Mouse (Mus musculus): Measurements from ENCODE around the gene Dcaf10. TPM values are rescaled to one million over a fixed set of nuclear protein-coding genes. Genes with fewer than 3 reads are reported as not detected.
"Not testable (repeated sequence)": the region's sequence is repeated elsewhere in the genome, so short reads cannot be mapped to it uniquely, and the experiment has no call there.

Dcaf10 gene
- polyA plus RNA-seq, 1 experiment from 2014 or later = 11.9 TPM

DNA sequence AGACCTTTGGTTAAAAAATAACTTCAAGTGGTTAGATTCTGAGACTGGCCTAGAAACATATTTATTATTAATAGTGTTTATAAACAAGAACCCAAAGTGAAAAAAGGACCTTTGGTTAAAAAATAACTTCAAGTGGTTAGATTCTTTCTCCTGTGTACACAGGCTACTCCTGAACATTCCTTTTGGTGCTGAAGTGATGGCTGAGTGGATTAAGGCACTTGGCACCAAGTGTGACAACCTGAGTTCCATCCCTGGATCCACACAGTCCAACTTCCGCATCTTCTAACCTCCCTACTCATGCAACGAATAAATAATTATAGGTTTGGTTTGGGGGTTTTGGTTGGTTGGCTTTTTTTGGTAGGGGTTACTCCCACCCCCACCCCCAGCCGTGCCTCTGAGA lies 29.4 kb downstream of the Dcaf10 start:
- Histone ChIP-seq H3K36me3 (peaks cover 81% of the 10 kb centered on the region), H3K27me3 (ENCODE audit: low read depth, poor library complexity, severe bottlenecking) (no peaks in the 10 kb centered on the region), H3K27ac (no peak overlapping the region), H3K4me3 (no peak overlapping the region), H3K9me3 (replicated peaks) (no peaks in the 10 kb centered on the region), H3K4me1 (no peaks in the 10 kb centered on the region)
- DNase-seq (ENCODE audit: low spot score) = no peak
- WGBS = 88% methylated on average over 3 of the region's 3 CpGs

DNA sequence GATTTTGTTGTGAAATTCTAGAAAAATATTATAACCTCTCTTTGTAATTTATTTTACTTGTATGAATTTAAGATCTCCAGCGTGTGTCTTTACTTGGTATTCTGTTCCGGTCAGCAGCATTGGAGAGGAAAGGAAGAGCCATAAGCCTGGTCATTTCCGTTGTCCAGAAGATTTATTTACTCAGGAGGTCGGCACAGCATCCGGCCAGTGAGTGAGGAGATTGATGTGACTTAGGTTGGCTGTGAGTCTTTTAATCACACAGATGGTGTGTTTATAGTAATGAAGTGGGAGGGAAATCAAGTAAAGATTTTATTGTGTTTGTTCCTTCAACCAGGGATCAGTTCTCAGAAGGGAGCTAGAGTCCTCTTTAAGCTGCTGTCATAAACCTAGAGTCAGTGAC lies 33.0 kb downstream of the Dcaf10 start:
- H3K27ac ChIP-seq = no peak overlapping the region
- peaks cover 72% of the 10 kb centered on the region for H3K36me3 ChIP-seq
- H3K4me1 ChIP-seq = no peaks in the 10 kb centered on the region
- no peak for DNase-seq (ENCODE audit: low spot score)
- H3K27me3 ChIP-seq (ENCODE audit: low read depth, poor library complexity, severe bottlenecking) = no peaks in the 10 kb centered on the region
- H3K9me3 ChIP-seq (replicated peaks) = no peaks in the 10 kb centered on the region
- 73% methylated on average over 5 of the region's 5 CpGs for WGBS
- H3K4me3 ChIP-seq = no peak overlapping the region

DNA sequence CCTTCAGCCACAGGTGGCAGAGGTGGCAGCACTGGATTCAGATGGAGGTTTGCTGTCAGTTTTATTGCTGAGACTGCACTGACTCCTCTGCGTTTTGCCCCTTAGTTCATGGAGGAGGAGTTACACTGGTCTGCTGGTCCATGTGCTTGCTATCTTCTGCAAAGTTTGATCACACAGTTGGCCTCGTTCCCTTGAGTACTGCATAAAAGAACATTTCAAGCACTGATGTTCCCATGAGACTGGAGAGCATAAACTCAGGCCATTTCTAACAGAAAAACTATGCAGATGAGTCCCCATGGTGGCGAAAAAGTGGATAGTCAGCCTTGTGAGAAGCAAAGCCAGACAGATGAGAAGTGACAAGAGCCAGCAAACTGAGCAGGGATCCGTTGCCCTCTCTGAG lies 34.7 kb downstream of the Dcaf10 start:
- no peak for DNase-seq (ENCODE audit: low spot score)
- Histone ChIP-seq H3K4me1 (no peaks in the 10 kb centered on the region), H3K4me3 (no peak overlapping the region), H3K27me3 (ENCODE audit: low read depth, poor library complexity, severe bottlenecking) (no peaks in the 10 kb centered on the region), H3K36me3 (peaks cover 56% of the 10 kb centered on the region), H3K27ac (no peak overlapping the region), H3K9me3 (replicated peaks) (no peaks in the 10 kb centered on the region)
- 88% methylated on average over 4 of the region's 4 CpGs for WGBS

DNA sequence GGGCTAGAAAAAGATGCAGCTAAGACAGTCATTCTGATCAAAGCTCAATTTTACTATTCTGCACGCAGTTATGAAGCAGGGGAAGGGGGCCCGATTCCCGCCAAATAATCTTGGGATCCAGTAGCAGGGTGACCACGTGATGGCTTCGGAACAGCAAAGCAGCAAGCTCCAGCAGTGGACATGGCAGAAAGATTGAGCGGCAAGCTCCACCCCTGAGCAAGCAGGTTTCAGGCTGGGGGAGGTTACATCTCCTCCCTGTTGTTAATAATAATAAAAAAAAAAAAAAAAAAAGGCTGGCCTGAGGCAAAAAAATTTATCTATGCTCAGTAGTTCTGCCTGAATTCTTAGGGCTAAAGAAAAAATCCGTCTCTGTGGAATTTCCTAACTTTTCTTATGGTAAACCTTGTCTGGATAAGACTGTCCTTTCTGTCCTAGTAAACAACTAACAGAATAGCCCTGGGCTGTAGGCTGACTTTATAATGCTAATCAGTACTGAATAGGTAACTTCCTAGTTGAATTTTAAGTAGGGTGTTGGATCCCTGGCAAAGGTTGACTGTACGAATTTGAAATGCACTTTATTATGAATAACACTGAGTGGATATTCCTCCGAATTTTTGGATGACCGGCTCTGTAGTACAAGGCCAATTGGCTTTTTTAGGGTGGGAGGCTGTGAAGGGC lies 39.1 kb downstream of the Dcaf10 start:
- DNase-seq (ENCODE audit: low spot score); H3K9me3 ChIP-seq (replicated peaks); H3K4me3 ChIP-seq; H3K27ac ChIP-seq; H3K27me3 ChIP-seq (ENCODE audit: low read depth, poor library complexity, severe bottlenecking); H3K4me1 ChIP-seq: not testable (repeated sequence)
- 91% methylated on average over 10 of the region's 10 CpGs for WGBS
- H3K36me3 ChIP-seq = peaks cover 14% of the 10 kb centered on the region

DNA sequence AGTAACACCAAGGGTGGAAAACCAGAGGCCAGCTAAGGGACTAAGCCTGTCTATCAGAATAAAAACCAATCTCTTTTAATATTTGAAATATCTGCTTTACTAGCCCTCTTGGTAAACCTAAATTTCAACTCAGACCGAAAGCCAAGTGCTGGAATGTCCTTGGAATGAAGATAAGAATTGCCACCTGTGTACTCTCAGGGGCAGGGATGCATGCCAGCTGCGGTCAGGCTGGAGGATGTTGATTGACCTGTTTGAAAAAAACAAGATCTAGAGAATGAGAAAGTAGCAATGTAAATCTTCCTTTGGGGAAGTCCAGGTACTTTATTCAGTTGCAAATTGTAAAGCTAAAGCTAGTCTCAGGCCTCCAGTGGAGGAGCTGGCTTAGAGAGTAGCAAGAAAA lies 40.2 kb downstream of the Dcaf10 start:
- H3K4me3 ChIP-seq; H3K4me1 ChIP-seq; H3K27me3 ChIP-seq (ENCODE audit: low read depth, poor library complexity, severe bottlenecking); H3K9me3 ChIP-seq (replicated peaks); H3K27ac ChIP-seq; H3K36me3 ChIP-seq; DNase-seq (ENCODE audit: low spot score): not testable (repeated sequence)
- WGBS = 92% methylated on average over 2 of the region's 2 CpGs

DNA sequence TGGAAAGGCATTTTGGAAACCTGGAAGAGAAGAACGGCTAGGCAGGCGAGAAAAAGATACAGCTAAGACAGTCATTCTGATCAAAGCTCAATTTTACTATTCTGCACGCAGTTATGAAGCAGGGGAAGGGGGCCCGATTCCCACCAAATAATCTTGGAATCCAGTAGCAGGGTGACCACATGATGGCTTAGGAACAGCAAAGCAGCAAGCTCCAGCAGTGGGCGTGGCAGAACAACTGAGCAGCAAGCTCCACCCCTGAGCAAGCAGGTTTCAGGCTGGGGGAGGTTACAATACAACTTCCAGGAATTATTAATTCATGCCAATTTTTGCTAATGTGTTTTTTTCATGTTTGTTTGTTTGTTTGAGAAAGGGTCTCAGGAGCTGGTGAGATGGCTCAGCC lies 45.4 kb downstream of the Dcaf10 start:
- not testable (repeated sequence) for DNase-seq (ENCODE audit: low spot score); H3K27me3 ChIP-seq (ENCODE audit: low read depth, poor library complexity, severe bottlenecking); H3K36me3 ChIP-seq; H3K9me3 ChIP-seq (replicated peaks); H3K4me3 ChIP-seq; H3K4me1 ChIP-seq; H3K27ac ChIP-seq
- 96% methylated on average over 5 of the region's 5 CpGs for whole genome bisulfite sequencing

DNA sequence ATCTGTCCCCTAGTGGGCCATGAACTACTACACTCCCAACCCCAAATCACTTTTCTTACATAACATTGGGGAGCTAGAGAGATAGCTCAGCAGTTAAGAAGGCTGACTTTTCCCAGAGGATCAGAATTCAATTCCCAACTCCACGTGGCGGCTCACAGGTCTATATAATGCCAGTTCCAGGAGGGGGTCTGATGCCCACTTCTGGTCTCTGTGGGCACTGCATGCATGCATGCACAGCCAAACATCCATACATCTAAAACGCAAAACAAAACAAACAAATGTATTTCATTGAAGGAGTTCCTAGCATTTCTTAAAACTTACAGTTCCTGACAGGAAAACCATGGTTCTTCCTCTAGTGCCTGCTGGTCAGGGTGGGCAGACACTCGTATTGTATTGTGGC lies 50.2 kb downstream of the Dcaf10 start:
- Histone ChIP-seq H3K27ac (no peak overlapping the region), H3K9me3 (replicated peaks) (no peaks in the 10 kb centered on the region), H3K4me3 (no peak overlapping the region), H3K4me1 (no peaks in the 10 kb centered on the region), H3K27me3 (ENCODE audit: low read depth, poor library complexity, severe bottlenecking) (no peaks in the 10 kb centered on the region), H3K36me3 (peaks cover 22% of the 10 kb centered on the region)
- WGBS = 76% methylated on average over 4 of the region's 4 CpGs
- no peak for DNase-seq (ENCODE audit: low spot score)

DNA sequence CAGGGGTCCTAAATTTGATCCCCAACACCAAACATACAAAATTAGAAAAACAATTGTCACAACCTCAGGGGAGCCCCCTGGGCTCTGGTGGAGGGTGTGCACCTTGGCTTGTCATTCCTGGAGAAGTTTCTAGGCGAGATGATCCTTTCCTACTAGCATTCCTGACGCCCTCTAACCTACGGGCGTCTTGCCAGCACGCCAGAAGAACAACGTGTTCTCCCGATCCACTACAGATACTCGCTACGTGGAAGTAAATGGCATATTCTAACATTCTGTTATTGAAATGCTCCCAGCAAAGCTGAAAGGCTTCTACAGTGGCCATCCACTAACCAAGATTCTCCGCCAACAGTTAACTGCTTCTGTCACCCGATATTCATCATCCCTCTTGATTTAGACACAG lies 50.7 kb downstream of the Dcaf10 start:
- Histone ChIP-seq H3K27me3 (ENCODE audit: low read depth, poor library complexity, severe bottlenecking) (no peaks in the 10 kb centered on the region), H3K27ac (no peak overlapping the region), H3K4me3 (no peak overlapping the region), H3K4me1 (no peaks in the 10 kb centered on the region), H3K9me3 (replicated peaks) (no peaks in the 10 kb centered on the region), H3K36me3 (peaks cover 27% of the 10 kb centered on the region)
- no peak for DNase-seq (ENCODE audit: low spot score)
- WGBS = 80% methylated on average over 11 of the region's 11 CpGs

DNA sequence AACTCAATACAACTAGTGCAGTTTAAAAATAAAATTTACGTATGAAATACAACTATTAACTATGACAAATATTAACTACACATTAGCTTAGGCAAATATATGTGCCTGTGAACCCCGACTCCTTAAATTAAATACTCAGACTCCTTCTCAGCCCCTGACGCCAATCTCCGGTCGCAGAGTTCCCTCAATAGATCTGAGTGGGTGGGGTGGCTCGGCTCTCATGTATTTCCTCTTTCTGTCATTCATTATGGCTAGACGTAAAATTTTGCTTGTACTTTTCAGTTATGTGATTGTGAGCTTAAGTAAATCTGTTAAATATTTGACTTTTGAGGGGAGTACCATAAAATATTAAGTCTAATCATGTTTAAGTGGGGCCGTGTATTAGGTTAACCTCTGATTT lies 51.1 kb downstream of the Dcaf10 start:
- peaks cover 31% of the 10 kb centered on the region for H3K36me3 ChIP-seq
- no peak for DNase-seq (ENCODE audit: low spot score)
- H3K4me3 ChIP-seq = no peak overlapping the region
- H3K27me3 ChIP-seq (ENCODE audit: low read depth, poor library complexity, severe bottlenecking) = no peaks in the 10 kb centered on the region
- no peaks in the 10 kb centered on the region for H3K9me3 ChIP-seq (replicated peaks)
- no peak overlapping the region for H3K27ac ChIP-seq
- H3K4me1 ChIP-seq = no peaks in the 10 kb centered on the region
- 90% methylated on average over 8 of the region's 8 CpGs for WGBS

DNA sequence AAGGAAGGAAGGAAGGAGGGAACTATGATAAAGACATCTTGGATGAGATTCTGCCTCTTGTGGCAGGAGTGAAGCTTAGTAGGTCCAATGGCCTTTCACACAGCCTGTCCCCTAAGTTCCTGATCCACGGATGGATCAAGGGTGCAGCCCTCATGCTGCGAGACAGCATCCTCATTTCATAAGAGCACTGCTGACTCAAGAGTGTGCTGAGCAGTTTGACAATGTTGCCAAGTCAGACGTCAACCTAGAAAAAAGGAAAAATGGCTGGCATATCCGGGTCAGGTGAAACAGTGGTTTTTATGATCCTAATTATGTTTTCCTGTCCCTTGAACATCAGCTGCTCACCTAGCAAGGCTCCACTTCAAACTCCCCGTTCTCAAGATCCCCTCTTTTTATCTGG lies 51.8 kb downstream of the Dcaf10 start:
- Histone ChIP-seq H3K27ac (no peak overlapping the region), H3K9me3 (replicated peaks) (no peaks in the 10 kb centered on the region), H3K4me1 (no peaks in the 10 kb centered on the region), H3K36me3 (peaks cover 38% of the 10 kb centered on the region), H3K4me3 (no peak overlapping the region), H3K27me3 (ENCODE audit: low read depth, poor library complexity, severe bottlenecking) (no peaks in the 10 kb centered on the region)
- 88% methylated on average over 5 of the region's 5 CpGs for WGBS
- DNase-seq (ENCODE audit: low spot score) = no peak

DNA sequence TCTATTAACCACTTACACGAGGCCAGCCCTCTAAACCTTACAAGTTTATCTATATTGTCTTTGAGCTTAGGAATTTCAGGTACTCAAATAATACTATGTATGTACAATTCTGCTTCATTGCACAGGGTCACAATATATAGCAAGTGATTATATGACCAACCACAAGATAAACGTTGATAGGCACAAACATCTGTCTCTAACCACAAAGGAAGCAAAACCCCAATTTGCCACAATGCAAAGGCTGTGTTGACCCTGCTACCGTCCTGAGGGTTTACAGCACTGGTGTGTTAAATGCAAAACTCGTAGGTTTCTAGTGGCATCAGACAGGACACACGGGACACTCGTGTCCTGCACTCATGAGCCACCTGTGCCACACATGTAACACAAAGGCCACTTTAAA lies 54.3 kb downstream of the Dcaf10 start:
- WGBS = 89% methylated on average over 6 of the region's 6 CpGs
- H3K4me3 ChIP-seq; H3K27ac ChIP-seq; H3K4me1 ChIP-seq; H3K27me3 ChIP-seq (ENCODE audit: low read depth, poor library complexity, severe bottlenecking); DNase-seq (ENCODE audit: low spot score); H3K9me3 ChIP-seq (replicated peaks): not testable (repeated sequence)
- H3K36me3 ChIP-seq = peaks cover 63% of the 10 kb centered on the region

DNA sequence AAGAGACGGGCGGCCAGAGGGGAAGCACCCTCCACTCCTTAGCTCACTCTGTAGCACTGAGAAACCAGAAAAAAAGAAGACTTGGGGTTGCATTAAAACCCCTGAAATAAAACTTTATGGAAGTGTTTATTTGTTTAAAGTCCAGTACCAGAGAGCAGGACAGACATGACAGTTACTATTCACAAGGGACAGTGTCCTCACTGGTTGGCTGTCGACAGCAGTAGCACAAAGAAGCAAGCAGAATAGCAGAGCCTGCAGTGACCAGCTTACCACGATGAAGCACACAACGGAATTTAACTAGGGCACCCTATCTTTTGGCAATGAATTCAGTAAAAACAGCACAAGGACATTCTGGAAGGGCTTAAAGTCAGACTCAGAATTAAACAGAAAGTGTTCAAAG lies 56.4 kb downstream of the Dcaf10 start:
- peaks cover 84% of the 10 kb centered on the region for H3K36me3 ChIP-seq
- not testable (repeated sequence) for H3K4me3 ChIP-seq; H3K9me3 ChIP-seq (replicated peaks); H3K27ac ChIP-seq; H3K27me3 ChIP-seq (ENCODE audit: low read depth, poor library complexity, severe bottlenecking); H3K4me1 ChIP-seq; DNase-seq (ENCODE audit: low spot score)
- WGBS = 81% methylated on average over 5 of the region's 5 CpGs

DNA sequence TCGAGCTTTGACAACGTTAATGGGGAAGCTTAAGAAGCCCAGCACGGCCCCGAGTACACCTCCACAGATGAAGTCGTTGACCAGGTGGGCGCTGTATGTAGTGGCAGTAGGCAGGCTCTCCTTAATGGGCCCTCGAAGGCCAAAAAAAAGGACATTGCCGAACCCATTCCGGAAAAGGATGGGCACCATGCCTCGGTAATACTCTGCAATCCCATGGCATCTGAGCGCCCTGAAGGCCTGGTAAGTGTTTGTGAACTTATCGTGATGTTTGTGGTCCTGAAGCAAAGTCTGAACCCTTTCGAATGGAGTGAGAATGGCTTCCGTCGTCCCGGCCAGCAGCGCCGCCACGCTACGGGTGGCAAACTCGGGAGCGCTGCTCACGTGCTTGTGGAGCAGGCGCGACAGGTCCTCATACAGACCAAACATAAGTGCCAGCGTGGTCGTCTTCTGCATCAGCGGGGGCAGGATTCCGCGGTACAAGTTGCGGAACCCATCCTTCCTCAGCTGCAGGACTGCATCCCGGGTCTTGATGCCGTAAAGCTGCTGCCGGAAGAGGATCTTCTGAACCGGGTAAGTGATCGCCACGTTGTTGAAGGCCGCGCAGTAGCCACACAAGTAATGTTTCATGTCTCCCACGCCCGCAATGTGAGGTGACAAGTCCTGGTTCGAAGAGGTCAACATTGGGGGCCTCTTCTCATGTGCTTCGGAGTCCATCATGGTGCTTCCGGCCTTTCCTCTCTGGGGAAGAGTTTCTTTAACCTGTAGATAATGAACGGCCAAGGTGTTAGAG lies 57.7 kb downstream of the Dcaf10 start:
- H3K36me3 ChIP-seq = peaks cover 95% of the 10 kb centered on the region
- H3K4me1 ChIP-seq = no peaks in the 10 kb centered on the region
- DNase-seq (ENCODE audit: low spot score) = no peak
- H3K27me3 ChIP-seq (ENCODE audit: low read depth, poor library complexity, severe bottlenecking) = no peaks in the 10 kb centered on the region
- no peak overlapping the region for H3K4me3 ChIP-seq
- no peak overlapping the region for H3K27ac ChIP-seq
- H3K9me3 ChIP-seq (replicated peaks) = no peaks in the 10 kb centered on the region
- WGBS = 96% methylated on average over 45 of the region's 45 CpGs
